Mouse (Mus musculus) effector memory CD4-positive, alpha-beta T cell, adult 5 months (primary cell): ENCODE data around the gene Olfr168. TPM values are rescaled to one million over a fixed set of nuclear protein-coding genes. Genes with fewer than 3 reads are reported as not detected.

ENCODE experiments used
- polyA plus RNA-seq: library from polyadenylated mRNA; unstranded; fragments of 100-300 nt; shearing (Covaris generic); gene quantifications from one replicate; pipeline ENCODE4 v1.2.1, GENCODE M21; 2017

Olfr168 gene
- polyA plus RNA-seq: not detected

DNA sequence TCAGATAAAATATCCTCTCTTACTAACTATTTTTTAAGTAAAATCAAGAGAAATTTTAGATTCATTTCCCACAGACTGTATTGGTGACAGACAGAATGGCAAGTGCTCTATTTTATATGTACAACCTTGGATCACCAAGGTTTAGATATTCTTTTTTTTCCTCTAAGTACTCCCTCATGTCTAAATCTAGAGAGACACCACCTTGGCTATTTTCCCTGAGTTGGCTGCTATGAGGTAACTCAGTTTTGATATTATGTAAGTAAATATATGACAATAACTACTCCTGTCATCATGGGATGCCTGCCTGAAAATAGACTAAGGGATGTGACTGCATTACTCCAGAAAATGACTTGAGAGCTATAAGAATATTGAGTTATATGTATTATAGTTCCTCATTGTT, at the start of gene Olfr168:
TSS of gene Olfr168 (minus strand) at position 101 of the 400 bp plus-strand sequence.

DNA sequence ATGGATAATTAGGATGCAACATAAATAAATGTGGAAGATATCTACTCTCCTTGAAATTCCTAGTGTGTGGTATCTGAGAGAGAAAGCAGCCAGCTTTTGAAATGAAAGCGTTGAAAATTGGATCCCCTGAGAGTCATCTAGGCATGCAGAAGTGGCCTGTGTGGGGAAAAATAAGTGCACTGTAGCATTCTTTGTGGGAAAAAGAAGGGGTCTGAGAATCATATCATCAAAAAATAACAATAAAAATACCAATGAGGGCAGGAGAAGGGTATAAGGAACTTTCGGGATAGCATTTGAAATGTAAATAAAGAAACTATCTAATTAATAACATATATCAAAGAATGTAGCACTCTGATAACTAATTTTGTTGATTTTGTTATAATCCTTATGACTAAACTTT, 36.4 kb upstream of the Olfr168 start, which contains the start of gene Olfr169:
TSS of gene Olfr169 (minus strand) at position 101 of the 400 bp plus-strand sequence.

GRCm38 (mm10) chr16:19522166-19522565, 13.2 kb downstream of the Olfr168 start, which contains the start of gene Olfr167:
Olfr167 (minus strand) TSS chr16:19522266.

GRCm38 (mm10) chr16:19483394-19483793, 52.0 kb downstream of the Olfr168 start, which contains the start of gene Olfr166:
Olfr166 (plus strand) TSS chr16:19483694.

Other genes with a start within 250 kb of the Olfr168 start
- 0.35 TPM for gene Olfr164, start 221.5 kb downstream of the Olfr168 start, polyA plus RNA-seq
- gene Olfr165, start 112.4 kb downstream of the Olfr168 start, polyA plus RNA-seq: not detected
- gene Olfr166, start 51.9 kb downstream of the Olfr168 start, polyA plus RNA-seq: not detected
- 0.14 TPM for gene Olfr167, start 13.3 kb downstream of the Olfr168 start, polyA plus RNA-seq
- not detected for gene Olfr169, start 36.3 kb upstream of the Olfr168 start, polyA plus RNA-seq
- not detected for gene Olfr170, start 76.3 kb upstream of the Olfr168 start, polyA plus RNA-seq
- gene Olfr171, start 94.4 kb upstream of the Olfr168 start, polyA plus RNA-seq: not detected
- gene Lamp3, start 170.8 kb upstream of the Olfr168 start, polyA plus RNA-seq: not detected
- 16.1 TPM for gene B3gnt5, start 224.7 kb upstream of the Olfr168 start, polyA plus RNA-seq